Mouse (Mus musculus) layer of hippocampus, adult 2 months (tissue): ENCODE results near the gene C87499. TPM values are rescaled to one million over a fixed set of nuclear protein-coding genes. Genes with fewer than 3 reads are reported as not detected.
A peak's percentile ranks its signal among the peaks of the same experiment; 100 is the strongest.

Experiments
- DNase-seq, 2 experiments: peaks; one replicate each; pipeline ENCODE4 v3.0.0; 2022; ENCODE audit warnings: low spot score in 2 of 2
- H3K27ac ChIP-seq: fragments of 200-600 bp; 2 replicates; pipeline ENCODE4 v1.8.1; 2022
- H3K4me3 ChIP-seq: fragments of 200-600 bp; 2 replicates; pipeline ENCODE4 v1.8.1; 2022; ENCODE audit warnings: mild to moderate bottlenecking
- CTCF ChIP-seq: fragments of 200-600 bp; conservative IDR thresholded peaks from 2 replicates; pipeline ENCODE4 v1.8.1; 2022; ENCODE audit warnings: antibody characterized with exemption, mild to moderate bottlenecking, moderate library complexity
- long read RNA-seq, 2 experiments: library from polyadenylated mRNA; stranded (forward); transcript quantifications; one replicate each; pipeline ENCODE4 v2.0.0; 2021; ENCODE audit warnings: borderline mapping rate in 2 of 2
- total RNA-seq, 2 experiments: library from RNA; stranded (reverse); gene quantifications; 2 replicates each; pipeline ENCODE4 v1.2.3; 2021

The C87499 gene
- total RNA-seq, result not detected
- long read RNA-seq, experiment 1, result 0 reads
- long read RNA-seq, experiment 2, result 0 reads

DNA sequence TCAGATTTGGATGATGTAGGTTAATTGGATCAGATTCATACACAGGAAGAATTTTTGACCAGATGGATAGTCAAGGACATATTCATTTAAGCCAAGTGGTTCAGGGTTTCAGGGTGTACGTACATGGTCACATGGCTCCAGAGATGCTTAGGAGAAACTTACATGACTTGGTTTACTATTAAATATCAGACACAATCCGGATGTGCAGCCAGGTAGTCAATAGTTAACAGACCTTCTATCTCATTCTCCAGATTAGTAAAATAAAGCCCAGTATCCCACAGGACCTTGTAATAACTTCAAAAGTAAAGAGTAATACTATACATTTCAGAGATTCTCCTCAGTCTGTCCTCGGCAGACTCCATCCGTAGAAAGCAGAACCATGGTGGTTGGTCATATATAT, at the start of gene C87499:
TSS of gene C87499 (minus strand) at position 101 of the 400 bp plus-strand sequence.
- Histone ChIP-seq H3K27ac (no peak within 1 kb of the TSS), H3K4me3 (no peak within 1 kb of the TSS)
- DNase-seq, result no peak
- no peak for TF ChIP-seq CTCF

DNA sequence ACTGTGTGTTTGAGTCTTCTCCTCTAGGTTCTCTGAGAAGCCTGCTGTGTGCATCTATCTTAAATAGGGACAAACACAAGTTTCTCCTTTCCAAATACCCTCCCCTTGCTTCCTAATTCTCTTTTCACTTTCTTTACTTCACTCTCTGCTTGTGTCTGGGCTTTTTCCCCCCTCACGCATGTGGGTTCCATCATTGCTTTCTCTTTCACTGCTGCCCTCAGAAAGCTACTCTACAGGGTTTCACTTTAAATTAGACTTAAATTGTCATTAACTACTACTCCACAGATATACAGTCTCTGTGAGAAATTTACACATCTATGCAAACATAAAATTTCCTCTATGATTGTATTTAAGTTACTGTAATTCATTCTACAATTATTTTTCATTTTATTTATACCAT, 49.6 kb upstream of the C87499 start, which contains the start of gene Ifna2:
TSS of gene Ifna2 (minus strand) at position 101 of the 400 bp plus-strand sequence.
- TF ChIP-seq CTCF, result no peak
- DNase-seq, result no peak
- Histone ChIP-seq H3K27ac (no peak within 1 kb of the TSS), H3K4me3 (no peak within 1 kb of the TSS)

GRCm38 (mm10) chr4:88681353-88681752, 47.1 kb upstream of the C87499 start:
- Histone ChIP-seq H3K4me3 (no peak overlapping the region), H3K27ac (no peak overlapping the region)
- DNase-seq, result no peak
- TF ChIP-seq CTCF, result no peak

GRCm38 (mm10) chr4:88680362-88680761, 46.2 kb upstream of the C87499 start:
- H3K4me3 ChIP-seq, result no peak overlapping the region
- peak; percentile 85 for TF ChIP-seq CTCF
- H3K27ac ChIP-seq, result no peak overlapping the region
- DNase-seq, result peak in 1 of 2 experiments; percentile 14

DNA sequence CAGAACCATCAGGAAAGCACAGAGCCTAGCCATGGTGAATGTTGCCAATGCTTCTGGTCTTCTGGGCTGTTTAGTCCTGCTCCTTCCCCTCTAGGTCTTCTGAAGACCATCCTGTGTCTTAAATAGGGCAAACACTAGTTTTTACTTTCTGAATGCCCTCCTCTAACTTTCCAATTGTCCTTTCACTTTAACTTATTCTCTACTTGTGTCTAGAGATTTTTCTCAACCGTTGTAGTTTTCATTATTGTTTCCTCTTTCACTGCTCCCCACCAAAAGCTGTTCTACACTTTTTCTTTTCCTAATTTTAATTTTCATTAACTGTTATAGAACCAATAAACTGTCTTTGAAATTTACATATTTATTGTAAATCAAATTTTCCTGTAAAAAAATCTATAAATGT, 42.6 kb upstream of the C87499 start, which contains the start of gene Ifna16:
TSS of gene Ifna16 (minus strand) at position 101 of the 400 bp plus-strand sequence.
- TF ChIP-seq CTCF, result no peak
- Histone ChIP-seq H3K27ac (no peak within 1 kb of the TSS), H3K4me3 (no peak within 1 kb of the TSS)
- no peak for DNase-seq

- DNase-seq, result no peak
- TF ChIP-seq CTCF, result no peak
- H3K27ac ChIP-seq, result no peak overlapping the region
- H3K4me3 ChIP-seq, result no peak overlapping the region
These were observed 21.2 kb upstream of the C87499 start for GRCm38 (mm10) chr4:88655461-88655860.

DNA sequence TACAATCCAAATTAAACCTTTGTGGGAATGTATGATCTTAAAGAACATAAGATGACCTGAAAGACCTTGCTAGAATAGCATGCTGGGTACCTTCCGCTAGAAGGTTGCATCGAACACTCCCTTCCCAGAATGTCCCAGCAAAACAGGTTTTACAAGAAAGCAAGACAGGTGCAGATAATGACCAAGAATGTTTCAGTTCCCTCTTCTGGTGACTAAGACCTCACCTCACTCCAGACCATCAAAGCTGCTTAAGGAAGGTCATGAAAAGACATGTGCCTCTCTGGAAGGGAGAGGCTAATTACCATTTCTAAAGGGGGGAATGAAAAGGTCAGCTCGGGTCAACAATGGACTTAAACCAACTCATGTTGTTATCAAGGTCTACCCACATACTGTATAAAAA, 19.4 kb upstream of the C87499 start:
- no peak overlapping the region for H3K27ac ChIP-seq
- no peak for TF ChIP-seq CTCF
- H3K4me3 ChIP-seq, result no peak overlapping the region
- DNase-seq, result no peak

GRCm38 (mm10) chr4:88644359-88644758, 10.1 kb upstream of the C87499 start, which contains the start of gene Ifna13:
Gene Ifna13, minus strand, starts transcription at chr4:88644459.
- no peak within 1 kb of the TSS for H3K4me3 ChIP-seq
- TF ChIP-seq CTCF, result no peak
- H3K27ac ChIP-seq, result no peak within 1 kb of the TSS
- DNase-seq, result no peak

DNA sequence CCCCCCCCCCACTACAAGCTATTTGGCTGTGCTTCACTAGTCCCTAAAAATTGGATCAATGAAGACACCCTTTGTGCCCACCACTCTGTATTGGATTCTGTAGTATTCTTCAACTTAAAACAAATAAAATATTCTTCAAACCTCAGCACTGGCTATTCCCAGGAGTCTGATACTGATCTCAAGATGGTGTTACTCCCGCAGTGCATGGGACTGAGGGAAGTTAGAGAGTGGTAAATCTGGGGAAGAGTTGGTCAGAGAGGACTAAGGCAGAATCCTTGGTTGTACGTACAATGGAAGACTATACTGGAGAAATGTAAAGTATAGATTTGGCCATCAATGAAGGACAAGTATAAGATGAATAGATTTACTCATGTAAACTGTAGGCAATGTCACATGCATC, 8.3 kb upstream of the C87499 start:
- no peak for DNase-seq
- Histone ChIP-seq H3K4me3 (no peak overlapping the region), H3K27ac (no peak overlapping the region)
- no peak for TF ChIP-seq CTCF

- peak; percentile 90 for TF ChIP-seq CTCF
- H3K4me3 ChIP-seq, result peak overlapping the region; percentile 63
- DNase-seq, result peak; percentile 83 to 96
- no peak overlapping the region; the same call in 1 of the 2 replicates for H3K27ac ChIP-seq
These were observed 7.0 kb upstream of the C87499 start for GRCm38 (mm10) chr4:88641077-88641831.

DNA sequence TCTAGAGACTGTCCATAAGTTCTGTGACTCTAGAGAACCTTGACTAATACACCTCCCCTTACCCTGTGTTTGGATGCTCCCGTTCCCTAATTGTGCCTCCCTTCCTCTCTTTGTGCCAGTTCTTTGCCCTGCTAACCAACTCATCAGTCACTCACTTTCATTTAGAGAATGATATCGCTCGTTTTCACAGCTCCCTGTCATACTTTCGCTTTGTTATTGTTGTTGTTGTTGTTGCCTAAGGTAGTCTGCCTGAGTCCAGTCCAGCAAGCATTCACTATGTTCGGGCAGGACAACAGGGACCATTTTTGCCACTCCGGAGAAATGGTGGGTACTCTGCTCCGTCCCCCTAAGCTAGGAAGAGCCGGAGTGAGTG, 6.5 kb upstream of the C87499 start:
- no peak for TF ChIP-seq CTCF
- no peak for DNase-seq
- peak overlapping the region; percentile 63 for H3K4me3 ChIP-seq

GRCm38 (mm10) chr4:88603276-88603675, 30.9 kb downstream of the C87499 start, which contains the start of gene Ifna12:
Gene Ifna12, minus strand, starts transcription at chr4:88603376.
- Histone ChIP-seq H3K27ac (no peak within 1 kb of the TSS), H3K4me3 (no peak within 1 kb of the TSS)
- TF ChIP-seq CTCF, result no peak
- no peak for DNase-seq

More for the DNA sequence above, 6.5 kb upstream of the C87499 start:
- H3K27ac ChIP-seq, result no peak overlapping the region; the same call in 1 of the 2 replicates

- Histone ChIP-seq H3K4me3 (no peak within 1 kb of the TSS), H3K27ac (no peak within 1 kb of the TSS)
- no peak for DNase-seq
- TF ChIP-seq CTCF, result no peak
These were observed 41.9 kb downstream of the C87499 start, which contains the start of gene Ifna9 for GRCm38 (mm10) chr4:88592285-88592684. Gene Ifna9, minus strand, starts transcription at chr4:88592385.

Other genes with a start within 250 kb of the C87499 start
- gene Hacd4, start 195.5 kb downstream of the C87499 start, total RNA-seq, result 1 to 10 TPM; 1.0 to 1.2 TPM
- not detected for gene Ifnb1, start 111.6 kb downstream of the C87499 start, total RNA-seq
- not detected for gene Ifna15, start 76.2 kb downstream of the C87499 start, total RNA-seq
- gene Ifna14, start 62.6 kb downstream of the C87499 start, total RNA-seq, result not detected
- not detected for gene Ifna9, start 42.0 kb downstream of the C87499 start, total RNA-seq
- gene Ifna12, start 31.0 kb downstream of the C87499 start, total RNA-seq, result not detected
- gene Ifna13, start 10.0 kb upstream of the C87499 start, total RNA-seq, result not detected
- gene Ifna16, start 42.5 kb upstream of the C87499 start, total RNA-seq, result not detected
- not detected for gene Ifna2, start 49.5 kb upstream of the C87499 start, total RNA-seq
- gene Ifnab, start 56.9 kb upstream of the C87499 start, total RNA-seq, result not detected
- 1 to 10 TPM; 1.3 to 1.5 TPM for gene Gm26566, start 87.4 kb upstream of the C87499 start, total RNA-seq
- 100 to 1,000 TPM; 105 to 107 TPM for gene Klhl9, start 88.1 kb upstream of the C87499 start, total RNA-seq
- gene Gm13271, start 120.5 kb upstream of the C87499 start, total RNA-seq, result not detected
- not detected for gene Gm13283, start 125.7 kb upstream of the C87499 start, total RNA-seq
- not detected for gene Gm13290, start 139.4 kb upstream of the C87499 start, total RNA-seq
- not detected for gene Gm13289, start 142.5 kb upstream of the C87499 start, total RNA-seq
- not detected for gene Gm13272, start 145.4 kb upstream of the C87499 start, total RNA-seq
- gene Ifnz, start 147.7 kb upstream of the C87499 start, total RNA-seq, result not detected
- not detected for gene Gm13276, start 151.3 kb upstream of the C87499 start, total RNA-seq
- gene Gm13277, start 154.2 kb upstream of the C87499 start, total RNA-seq, result not detected
- gene Gm13278, start 157.1 kb upstream of the C87499 start, total RNA-seq, result not detected
- gene Gm13275, start 160.1 kb upstream of the C87499 start, total RNA-seq, result not detected
- not detected for gene Gm13279, start 163.0 kb upstream of the C87499 start, total RNA-seq
- not detected for gene Gm13285, start 165.3 kb upstream of the C87499 start, total RNA-seq
- not detected for gene Gm13287, start 168.8 kb upstream of the C87499 start, total RNA-seq
- not detected for gene Gm13288, start 171.1 kb upstream of the C87499 start, total RNA-seq
- gene Ifna7, start 181.8 kb upstream of the C87499 start, total RNA-seq, result not detected
- gene Ifna11, start 185.5 kb upstream of the C87499 start, total RNA-seq, result not detected
- gene Ifna6, start 193.0 kb upstream of the C87499 start, total RNA-seq, result not detected
- gene Ifna5, start 201.1 kb upstream of the C87499 start, total RNA-seq, result not detected
- not detected for gene Ifna4, start 207.4 kb upstream of the C87499 start, total RNA-seq
- gene Ifna1, start 215.7 kb upstream of the C87499 start, total RNA-seq, result not detected
- gene Ifne, start 245.8 kb upstream of the C87499 start, total RNA-seq, result not detected